Mouse (Mus musculus) neural tube, embryonic 13.5 days (tissue): Measurements from ENCODE around the gene Psmd6. TPM values are rescaled to one million over a fixed set of nuclear protein-coding genes. Genes with fewer than 3 reads are reported as not detected.

ENCODE experiments used
- ATAC-seq: fragments of 200-750 bp; cut with Nextera tagmentation; 2 replicates; pipeline ENCODE4 v1.8.0; 2017; ENCODE audit warnings: low read depth, mild to moderate bottlenecking, moderate TSS enrichment, moderate library complexity
- H3K27ac ChIP-seq: fragments of 300-500 bp; sonication (generic); replicated peaks from 2 replicates; pipeline ENCODE4 v1.5.1; 2015; ENCODE audit warnings: moderate library complexity, mild to moderate bottlenecking, inconsistent platforms
- H3K27me3 ChIP-seq: fragments of 300-500 bp; sonication (generic); 2 replicates; pipeline ENCODE4 v1.6.1; 2015; ENCODE audit warnings: mild to moderate bottlenecking, inconsistent platforms
- H3K36me3 ChIP-seq: fragments of 300-500 bp; sonication (generic); 2 replicates; pipeline ENCODE4 v1.6.1; 2015; ENCODE audit warnings: mild to moderate bottlenecking, inconsistent platforms
- H3K4me1 ChIP-seq: fragments of 300-500 bp; sonication (generic); replicated peaks from 2 replicates; pipeline ENCODE4 v1.6.1; 2015; ENCODE audit warnings: inconsistent platforms
- H3K4me2 ChIP-seq: fragments of 300-500 bp; sonication (generic); 2 replicates; pipeline ENCODE4 v1.6.1; 2015; ENCODE audit warnings: inconsistent platforms, mild to moderate bottlenecking, moderate library complexity
- H3K4me3 ChIP-seq: fragments of 300-500 bp; sonication (generic); 2 replicates; pipeline ENCODE4 v1.5.1; 2015; ENCODE audit warnings: mild to moderate bottlenecking, inconsistent platforms
- H3K9ac ChIP-seq: fragments of 300-500 bp; sonication (generic); 2 replicates; pipeline ENCODE4 v1.6.1; 2015; ENCODE audit warnings: moderate library complexity, mild to moderate bottlenecking, inconsistent platforms
- H3K9me3 ChIP-seq: fragments of 300-500 bp; sonication (generic); 2 replicates; pipeline ENCODE4 v1.6.1; 2016; ENCODE audit warnings: inconsistent platforms
- WGBS: fragments of 180-500 bp; shearing (Covaris S2); methylation state at CpG from one replicate; pipeline ENCODE4 v1.1.7; 2015; 5-methylcytosine and 5-hydroxymethylcytosine counted together
- polyA plus RNA-seq: library from polyadenylated mRNA; unstranded; fragments of >200 nt; fragmentation: Nextera tagmentation; extraction: Ambion mirVana; gene quantifications from 2 replicates; pipeline ENCODE4 v1.2.1, GENCODE M21; 2015

Gene Psmd6
- 288 and 313 TPM in 2 replicates for polyA plus RNA-seq

GRCm38 (mm10) chr14:14120230-14121096, at the start of gene Psmd6:
Gene Psmd6, minus strand, starts transcription at chr14:14120984.
- peak within 1 kb of the TSS; percentile 73 for H3K4me2 ChIP-seq
- ATAC-seq, result peak; percentile 99
- peak within 1 kb of the TSS; percentile 90 for H3K27ac ChIP-seq
- no peaks in the 10 kb centered on the region for H3K27me3 ChIP-seq
- H3K9ac ChIP-seq, result peak within 1 kb of the TSS; percentile 93
- peak within 1 kb of the TSS; percentile 79 for H3K4me3 ChIP-seq
- H3K9me3 ChIP-seq, result no peaks in the 10 kb centered on the region
- peaks cover 32% of the 10 kb centered on the region for H3K4me1 ChIP-seq
- WGBS, result 1% methylated on average over 68 of the region's 68 CpGs
- H3K36me3 ChIP-seq, result peaks cover 34% of the 10 kb centered on the region

DNA sequence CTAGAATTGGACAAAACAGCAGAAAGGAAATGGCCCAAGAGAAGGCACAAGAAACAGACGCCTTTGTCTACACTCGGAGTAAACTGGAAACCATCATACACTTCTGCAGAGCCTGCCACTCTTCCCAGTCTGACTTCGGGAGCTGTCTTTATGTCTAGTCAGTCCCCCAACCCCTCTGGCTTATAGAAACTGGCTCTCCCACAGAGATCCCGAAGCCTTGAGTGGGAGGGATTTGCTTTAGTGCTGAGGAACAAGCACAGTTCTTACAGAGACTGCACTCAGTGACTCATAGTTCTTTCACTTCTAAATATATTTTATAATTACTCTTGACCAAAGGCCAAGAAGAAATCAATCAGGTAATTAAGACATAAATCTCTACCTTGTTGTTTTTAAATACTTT, 10.1 kb downstream of the Psmd6 start:
- Histone ChIP-seq H3K27me3 (no peaks in the 10 kb centered on the region), H3K9ac (no peak overlapping the region), H3K27ac (no peak overlapping the region), H3K4me1 (no peaks in the 10 kb centered on the region), H3K4me2 (no peak overlapping the region), H3K36me3 (peaks cover 66% of the 10 kb centered on the region), H3K9me3 (no peaks in the 10 kb centered on the region), H3K4me3 (no peak overlapping the region)
- no peak for ATAC-seq
- 84% methylated on average over 4 of the region's 4 CpGs for WGBS

- no peak overlapping the region for H3K9ac ChIP-seq
- H3K9me3 ChIP-seq, result no peaks in the 10 kb centered on the region
- H3K4me1 ChIP-seq, result no peaks in the 10 kb centered on the region
- WGBS, result 54% methylated on average over 2 of the region's 2 CpGs
- no peaks in the 10 kb centered on the region for H3K27me3 ChIP-seq
- no peak overlapping the region for H3K27ac ChIP-seq
- ATAC-seq, result no peak
- no peak overlapping the region for H3K4me3 ChIP-seq
- H3K36me3 ChIP-seq, result peaks cover 34% of the 10 kb centered on the region
- no peak overlapping the region for H3K4me2 ChIP-seq
These were observed 15.9 kb downstream of the Psmd6 start for GRCm38 (mm10) chr14:14104930-14105318.

GRCm38 (mm10) chr14:14104213-14104929, 16.4 kb downstream of the Psmd6 start:
- H3K27me3 ChIP-seq, result no peaks in the 10 kb centered on the region
- H3K27ac ChIP-seq, result no peak overlapping the region
- H3K36me3 ChIP-seq, result peaks cover 37% of the 10 kb centered on the region
- H3K9me3 ChIP-seq, result no peaks in the 10 kb centered on the region
- H3K4me2 ChIP-seq, result no peak overlapping the region
- no peaks in the 10 kb centered on the region for H3K4me1 ChIP-seq
- no peak for ATAC-seq
- no peak overlapping the region for H3K9ac ChIP-seq
- H3K4me3 ChIP-seq, result no peak overlapping the region
- WGBS, result 52% methylated on average over 13 of the region's 13 CpGs

DNA sequence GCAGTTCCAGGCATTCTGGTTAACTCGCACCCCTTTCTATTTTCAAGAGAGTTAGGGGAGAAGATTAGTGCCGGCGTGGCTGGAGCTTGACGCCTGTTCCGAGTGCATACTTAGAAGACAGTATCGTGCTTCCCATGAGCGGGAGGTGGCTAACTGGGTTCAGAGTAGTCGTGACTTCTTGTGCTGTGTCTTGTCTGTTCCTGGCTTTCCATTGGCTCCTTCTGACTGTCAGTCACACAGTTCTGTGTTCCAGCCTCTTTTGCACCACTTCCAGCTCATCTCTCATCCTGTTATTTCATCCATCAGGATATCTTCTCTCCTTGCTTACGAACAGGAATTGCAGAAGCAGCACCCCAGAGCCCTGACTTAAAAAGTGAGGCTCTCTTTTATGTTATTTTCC, 19.5 kb downstream of the Psmd6 start:
- no peak for ATAC-seq
- H3K36me3 ChIP-seq, result peaks cover 39% of the 10 kb centered on the region
- 93% methylated on average over 9 of the region's 9 CpGs for WGBS

DNA sequence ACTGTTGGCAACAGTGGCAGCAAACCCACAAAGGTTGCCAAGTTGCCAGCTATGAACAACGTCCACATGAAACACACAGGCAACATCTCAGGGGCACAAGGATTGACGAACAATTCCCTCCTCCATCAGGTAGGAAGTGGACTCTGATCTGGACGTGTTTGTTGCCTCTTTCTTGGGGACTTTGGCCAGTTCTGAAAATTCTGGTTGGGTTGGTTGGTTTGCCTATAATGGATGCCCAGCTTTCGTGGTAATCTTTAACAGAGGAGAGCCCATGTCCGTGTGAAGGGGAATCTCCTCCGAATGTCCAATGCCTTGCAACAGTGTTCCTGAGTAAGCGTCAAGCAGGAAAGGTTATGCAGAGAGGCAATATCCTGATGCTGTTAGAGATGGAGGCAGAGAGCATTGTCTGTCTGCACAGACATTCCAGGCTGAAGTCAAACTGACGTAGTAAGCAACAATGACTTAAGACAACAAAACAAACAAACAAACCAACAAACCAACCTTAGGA, 20.0 kb downstream of the Psmd6 start:
- WGBS, result 92% methylated on average over 8 of the region's 8 CpGs
- H3K4me3 ChIP-seq, result no peak overlapping the region
- no peak overlapping the region for H3K27ac ChIP-seq
- H3K4me2 ChIP-seq, result no peak overlapping the region
- H3K9me3 ChIP-seq, result no peaks in the 10 kb centered on the region
- no peaks in the 10 kb centered on the region for H3K4me1 ChIP-seq
- no peak overlapping the region for H3K9ac ChIP-seq
- no peaks in the 10 kb centered on the region for H3K27me3 ChIP-seq
- peaks cover 44% of the 10 kb centered on the region for H3K36me3 ChIP-seq
- ATAC-seq, result no peak

More for the DNA sequence above, 19.5 kb downstream of the Psmd6 start:
- Histone ChIP-seq H3K4me3 (no peak overlapping the region), H3K27me3 (no peaks in the 10 kb centered on the region), H3K4me2 (no peak overlapping the region), H3K4me1 (no peaks in the 10 kb centered on the region), H3K9me3 (no peaks in the 10 kb centered on the region), H3K27ac (no peak overlapping the region), H3K9ac (no peak overlapping the region)

- H3K4me2 ChIP-seq, result no peak overlapping the region
- no peaks in the 10 kb centered on the region for H3K27me3 ChIP-seq
- 27% methylated on average over 10 of the region's 10 CpGs for WGBS
- H3K36me3 ChIP-seq, result peaks cover 50% of the 10 kb centered on the region
- peak; percentile 82 for ATAC-seq
- H3K9ac ChIP-seq, result no peak overlapping the region
- H3K4me1 ChIP-seq, result no peaks in the 10 kb centered on the region
- H3K4me3 ChIP-seq, result no peak overlapping the region
- H3K9me3 ChIP-seq, result no peaks in the 10 kb centered on the region
- H3K27ac ChIP-seq, result no peak overlapping the region
These were observed 22.3 kb downstream of the Psmd6 start for GRCm38 (mm10) chr14:14098330-14098980.

DNA sequence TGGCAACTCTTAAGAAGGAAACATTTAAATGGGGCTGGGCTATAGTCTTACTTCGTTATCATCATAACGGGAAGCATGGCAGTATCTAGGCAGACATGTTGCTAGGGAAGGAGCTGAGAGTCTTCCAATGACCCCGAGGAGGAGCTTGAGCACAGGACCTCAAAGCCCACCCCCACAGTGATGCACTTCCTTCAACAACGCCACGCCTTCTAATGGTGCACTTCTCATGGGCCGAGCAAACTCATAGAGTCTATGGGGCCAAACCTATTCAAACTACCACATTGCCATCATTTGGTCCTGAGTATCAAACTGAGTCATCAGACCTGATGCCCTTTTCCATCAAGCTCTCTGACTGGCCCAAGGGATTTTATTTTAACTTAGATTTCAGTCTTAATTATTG, 30.2 kb downstream of the Psmd6 start:
- WGBS, result 95% methylated on average over 6 of the region's 6 CpGs
- ATAC-seq, result no peak

GRCm38 (mm10) chr14:14088016-14088791, 32.6 kb downstream of the Psmd6 start:
- WGBS, result 91% methylated on average over 9 of the region's 9 CpGs
- no peak overlapping the region for H3K4me2 ChIP-seq
- peaks cover 34% of the 10 kb centered on the region for H3K36me3 ChIP-seq
- H3K4me1 ChIP-seq, result no peaks in the 10 kb centered on the region
- no peaks in the 10 kb centered on the region for H3K27me3 ChIP-seq
- no peak overlapping the region for H3K4me3 ChIP-seq
- no peaks in the 10 kb centered on the region for H3K9me3 ChIP-seq
- no peak overlapping the region for H3K27ac ChIP-seq
- H3K9ac ChIP-seq, result no peak overlapping the region
- no peak for ATAC-seq

More for the DNA sequence above, 30.2 kb downstream of the Psmd6 start:
- no peak overlapping the region for H3K9ac ChIP-seq
- H3K4me3 ChIP-seq, result no peak overlapping the region
- no peak overlapping the region for H3K27ac ChIP-seq
- H3K4me1 ChIP-seq, result no peaks in the 10 kb centered on the region
- no peaks in the 10 kb centered on the region for H3K9me3 ChIP-seq
- peaks cover 37% of the 10 kb centered on the region for H3K36me3 ChIP-seq
- no peak overlapping the region for H3K4me2 ChIP-seq
- no peaks in the 10 kb centered on the region for H3K27me3 ChIP-seq

DNA sequence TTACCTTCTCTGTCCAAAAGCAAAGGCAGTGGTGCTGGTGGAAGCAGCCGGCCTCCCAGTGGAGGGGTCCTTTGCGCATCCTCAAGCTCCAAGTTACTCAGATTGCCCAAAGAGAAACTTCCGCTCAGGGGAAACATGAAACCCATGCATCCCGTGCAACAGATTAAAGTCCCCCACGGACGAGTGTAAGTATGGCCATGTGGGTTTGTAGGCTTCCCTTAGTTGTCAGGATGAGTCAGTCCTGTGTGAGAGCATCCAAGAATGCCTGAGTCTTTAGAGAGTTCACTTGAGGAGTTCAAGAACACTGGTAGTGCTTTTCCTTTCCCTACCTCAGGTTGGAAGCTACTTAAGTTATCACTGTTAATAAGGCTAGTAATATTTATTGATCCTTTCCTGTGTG, 33.4 kb downstream of the Psmd6 start:
- WGBS, result 91% methylated on average over 6 of the region's 6 CpGs

GRCm38 (mm10) chr14:14086711-14087263, 34.0 kb downstream of the Psmd6 start:
- 91% methylated on average over 4 of the region's 4 CpGs for WGBS
- Histone ChIP-seq H3K4me1 (no peaks in the 10 kb centered on the region), H3K4me2 (no peak overlapping the region), H3K9ac (no peak overlapping the region), H3K27ac (no peak overlapping the region), H3K4me3 (no peak overlapping the region), H3K9me3 (no peaks in the 10 kb centered on the region), H3K36me3 (peaks cover 26% of the 10 kb centered on the region), H3K27me3 (no peaks in the 10 kb centered on the region)
- ATAC-seq, result no peak

More for the DNA sequence above, 33.4 kb downstream of the Psmd6 start:
- Histone ChIP-seq H3K4me2 (no peak overlapping the region), H3K9ac (no peak overlapping the region), H3K9me3 (no peaks in the 10 kb centered on the region), H3K4me3 (no peak overlapping the region), H3K36me3 (peaks cover 31% of the 10 kb centered on the region), H3K27ac (no peak overlapping the region), H3K4me1 (no peaks in the 10 kb centered on the region), H3K27me3 (no peaks in the 10 kb centered on the region)
- no peak for ATAC-seq
